Mouse (Mus musculus) liver, postnatal 0 days (tissue): Measurements from ENCODE around the gene Scnn1g.

Source experiments
- CTCF ChIP-seq: sonication (generic); IDR thresholded peaks from 2 replicates; pipeline ENCODE4 v1.5.1; 2016; ENCODE audit warnings: antibody characterized with exemption, low read depth
- EP300 ChIP-seq: IDR thresholded peaks from 2 replicates; pipeline ENCODE4 v1.6.1; 2016; ENCODE audit warnings: antibody characterized with exemption, low read depth, mild to moderate bottlenecking

DNA sequence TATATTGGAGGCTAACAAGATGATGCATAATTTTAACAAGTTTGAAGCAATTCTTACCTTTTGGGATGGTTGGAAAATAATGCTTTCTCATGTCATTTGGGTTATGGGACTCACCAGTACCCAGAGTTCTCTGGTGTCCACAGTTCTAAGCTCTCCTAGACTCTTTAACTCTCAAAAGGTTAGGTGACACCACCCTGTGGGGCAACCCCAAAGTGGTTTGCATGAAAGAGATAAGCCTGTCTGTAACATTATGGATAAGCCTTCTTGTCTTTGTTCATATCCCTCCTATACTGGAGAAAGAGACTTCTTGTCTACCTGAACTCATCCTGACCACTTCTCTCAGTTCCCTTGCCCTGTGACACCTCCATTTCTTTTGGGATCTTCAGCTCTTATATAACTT lies 45.1 kb downstream of the Scnn1g start:
- no peak for TF ChIP-seq CTCF
- TF ChIP-seq EP300: no peak
